Mouse (Mus musculus) myocyte (in vitro differentiated cells): Measurements from ENCODE around the gene Rps6ka2. TPM values are rescaled to one million over a fixed set of nuclear protein-coding genes. Genes with fewer than 3 reads are reported as not detected.

Experiments
- H3K27me3 ChIP-seq: one replicate; pipeline ENCODE4 v1.6.1; 2011; ENCODE audit not compliant: control insufficient read depth, insufficient read depth, insufficient read length
- H3K36me3 ChIP-seq: one replicate; pipeline ENCODE4 v1.6.1; 2011; ENCODE audit not compliant: control insufficient read depth, insufficient read depth
- H3K4me2 ChIP-seq: one replicate; pipeline ENCODE4 v1.6.1; 2011; ENCODE audit warnings: low read depth, control low read depth
- H3K4me3 ChIP-seq: one replicate; pipeline ENCODE4 v1.5.1; 2011; ENCODE audit warnings: mild to moderate bottlenecking, control low read depth, moderate library complexity
- H3K79me2 ChIP-seq: one replicate; pipeline ENCODE4 v1.6.1; 2011; ENCODE audit not compliant: control insufficient read depth, insufficient read depth
- H3ac ChIP-seq: one replicate; pipeline ENCODE4 v1.6.1; 2011; ENCODE audit not compliant: control insufficient read depth, insufficient read length
- CEBPB ChIP-seq: IDR thresholded peaks from 2 replicates; pipeline ENCODE4 v1.6.1; 2011; ENCODE audit warnings: mild to moderate bottlenecking, moderate library complexity; ENCODE audit not compliant: poor library complexity, insufficient read depth, severe bottlenecking
- E2F4 ChIP-seq: IDR thresholded peaks from one replicate; pipeline ENCODE4 v1.6.1; 2011; ENCODE audit warnings: mild to moderate bottlenecking, control low read depth, moderate library complexity; ENCODE audit not compliant: insufficient read depth
- MAX ChIP-seq: IDR thresholded peaks from one replicate; pipeline ENCODE4 v1.6.1; 2011; ENCODE audit warnings: low read depth, mild to moderate bottlenecking, control low read depth
- MYOD1 ChIP-seq, 3 experiments: IDR thresholded peaks; one replicate each; pipeline ENCODE4 v1.6.1; 2011; ENCODE audit warnings: control low read depth in 2 of 3, low read depth in 2 of 3, mild to moderate bottlenecking in 2 of 3, moderate library complexity in 1 of 3; ENCODE audit not compliant: insufficient read length in 2 of 3, control insufficient read depth in 1 of 3
- MYOG ChIP-seq, 3 experiments: IDR thresholded peaks; one replicate each; pipeline ENCODE4 v1.6.1; 2011; ENCODE audit warnings: control low read depth in 2 of 3, low read depth in 2 of 3, mild to moderate bottlenecking in 2 of 3; ENCODE audit not compliant: insufficient read length in 2 of 3, control insufficient read depth in 1 of 3, insufficient read depth in 1 of 3
- POLR2A ChIP-seq: IDR thresholded peaks from one replicate; pipeline ENCODE4 v1.6.1; 2011; ENCODE audit warnings: low read depth, mild to moderate bottlenecking, control low read depth, moderate library complexity; ENCODE audit not compliant: insufficient read length
- POLR2AphosphoS2 ChIP-seq: IDR thresholded peaks from one replicate; pipeline ENCODE4 v1.6.1; 2011; ENCODE audit warnings: low read depth, control low read depth; ENCODE audit not compliant: insufficient read length
- REST ChIP-seq: IDR thresholded peaks from one replicate; pipeline ENCODE4 v1.6.1; 2011; ENCODE audit warnings: mild to moderate bottlenecking, control low read depth, moderate library complexity; ENCODE audit not compliant: insufficient read depth, insufficient read length
- SRF ChIP-seq: IDR thresholded peaks from one replicate; pipeline ENCODE4 v1.6.1; 2011; ENCODE audit warnings: low read depth; ENCODE audit not compliant: control insufficient read depth, insufficient read length
- TCF12 ChIP-seq: IDR thresholded peaks from one replicate; pipeline ENCODE4 v1.6.1; 2011; ENCODE audit warnings: mild to moderate bottlenecking, control low read depth; ENCODE audit not compliant: poor library complexity, insufficient read depth, severe bottlenecking
- TCF3 ChIP-seq: IDR thresholded peaks from one replicate; pipeline ENCODE4 v1.6.1; 2011; ENCODE audit warnings: low read depth, control low read depth; ENCODE audit not compliant: insufficient read length
- USF1 ChIP-seq: IDR thresholded peaks from one replicate; pipeline ENCODE4 v1.6.1; 2011; ENCODE audit warnings: low read depth, mild to moderate bottlenecking, control low read depth, moderate library complexity
- polyA plus RNA-seq: library from polyadenylated mRNA; unstranded; fragments of >200 nt; fragmentation: generic; extraction: Trizol; gene quantifications from one replicate; pipeline ENCODE4 v1.2.1, GENCODE M21; 2012; ENCODE audit warnings: missing spikeins

The Rps6ka2 gene
- polyA plus RNA-seq, 1 experiment: 56.9 TPM

- no peaks in the 10 kb centered on the region for H3K79me2 ChIP-seq
These were observed 80.5 kb downstream of the Rps6ka2 start for GRCm38 (mm10) chr17:7250373-7250772.

GRCm38 (mm10) chr17:7257208-7257607, 87.3 kb downstream of the Rps6ka2 start:
- Histone ChIP-seq H3K4me3 (no peak overlapping the region), H3K79me2 (no peaks in the 10 kb centered on the region), H3ac (no peak overlapping the region), H3K4me2 (no peak overlapping the region), H3K27me3 (no peaks in the 10 kb centered on the region), H3K36me3 (peaks cover 19% of the 10 kb centered on the region)
- TF ChIP-seq SRF: no peak
- no peak for TF ChIP-seq USF1
- TF ChIP-seq CEBPB: no peak
- TF ChIP-seq REST: no peak
- TF ChIP-seq TCF3: no peak
- TF ChIP-seq MYOG (IDR thresholded peaks at IDR 0.05; ENCODE audit: control insufficient read depth in 1 of 3, insufficient read depth in 1 of 3, insufficient read length in 2 of 3, low read depth in 2 of 3): no peak
- no peak for TF ChIP-seq E2F4
- no peak for TF ChIP-seq MYOD1 (IDR thresholded peaks at IDR 0.05; ENCODE audit: control insufficient read depth in 1 of 3, insufficient read length in 2 of 3, low read depth in 2 of 3)
- no peak for TF ChIP-seq POLR2AphosphoS2
- no peak for TF ChIP-seq POLR2A
- TF ChIP-seq MAX: no peak
- TF ChIP-seq TCF12: no peak

More at GRCm38 (mm10) chr17:7250373-7250772, 80.5 kb downstream of the Rps6ka2 start:
- TF ChIP-seq MYOD1 (IDR thresholded peaks at IDR 0.05; ENCODE audit: control insufficient read depth in 1 of 3, insufficient read length in 2 of 3, low read depth in 2 of 3) (no peak), USF1 (no peak), E2F4 (no peak), REST (no peak), MAX (no peak), MYOG (IDR thresholded peaks at IDR 0.05; ENCODE audit: control insufficient read depth in 1 of 3, insufficient read depth in 1 of 3, insufficient read length in 2 of 3, low read depth in 2 of 3) (no peak), POLR2AphosphoS2 (no peak), CEBPB (no peak), POLR2A (no peak), TCF3 (no peak), TCF12 (no peak), SRF (no peak)
- Histone ChIP-seq H3ac (no peak overlapping the region), H3K27me3 (no peaks in the 10 kb centered on the region), H3K36me3 (peaks cover 14% of the 10 kb centered on the region), H3K4me2 (no peak overlapping the region), H3K4me3 (no peak overlapping the region)

DNA sequence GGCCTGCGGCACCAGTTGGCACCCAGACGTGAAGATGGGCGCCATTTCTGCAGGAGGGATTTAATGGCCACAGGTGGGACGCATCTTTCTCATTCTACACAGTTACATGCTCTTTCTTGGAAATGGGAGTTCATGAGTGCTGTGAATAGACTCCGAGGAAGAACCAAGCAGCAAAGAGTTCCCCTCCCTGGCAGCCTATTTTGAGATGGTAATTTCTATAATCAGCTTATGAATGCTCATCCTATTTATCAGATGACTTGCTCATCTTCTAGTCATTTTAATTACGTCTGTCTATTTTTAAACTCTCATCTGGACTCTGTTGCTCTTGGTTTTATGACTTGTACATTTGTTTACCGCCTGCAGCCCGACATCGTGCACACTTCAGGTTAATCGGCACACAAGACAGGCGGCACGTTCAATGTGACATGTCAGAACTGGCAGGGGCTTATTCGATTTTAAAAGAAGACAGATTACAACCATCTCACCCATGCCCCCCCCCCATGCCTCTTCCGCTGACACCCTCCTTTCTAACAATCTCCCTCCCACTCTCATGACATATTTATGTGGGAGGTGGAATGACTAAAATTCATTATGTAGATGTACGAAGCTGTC, 88.9 kb downstream of the Rps6ka2 start:
- Histone ChIP-seq H3K4me2 (no peak overlapping the region), H3K36me3 (peaks cover 20% of the 10 kb centered on the region), H3K4me3 (no peak overlapping the region), H3K79me2 (no peaks in the 10 kb centered on the region), H3ac (no peak overlapping the region), H3K27me3 (no peaks in the 10 kb centered on the region)
- TF ChIP-seq MAX (no peak), POLR2AphosphoS2 (no peak), POLR2A (no peak), MYOG (IDR thresholded peaks at IDR 0.05; ENCODE audit: control insufficient read depth in 1 of 3, insufficient read depth in 1 of 3, insufficient read length in 2 of 3, low read depth in 2 of 3) (no peak), TCF12 (no peak), E2F4 (no peak), MYOD1 (IDR thresholded peaks at IDR 0.05; ENCODE audit: control insufficient read depth in 1 of 3, insufficient read length in 2 of 3, low read depth in 2 of 3) (no peak), SRF (no peak), CEBPB (no peak), REST (no peak), TCF3 (no peak), USF1 (no peak)

- Histone ChIP-seq H3K4me3 (no peak overlapping the region), H3ac (no peak overlapping the region), H3K79me2 (no peaks in the 10 kb centered on the region), H3K27me3 (no peaks in the 10 kb centered on the region), H3K4me2 (no peak overlapping the region), H3K36me3 (peaks cover 16% of the 10 kb centered on the region)
- TF ChIP-seq MAX: no peak
- no peak for TF ChIP-seq MYOD1 (IDR thresholded peaks at IDR 0.05; ENCODE audit: control insufficient read depth in 1 of 3, insufficient read length in 2 of 3, low read depth in 2 of 3)
- no peak for TF ChIP-seq CEBPB
These were observed 90.4 kb downstream of the Rps6ka2 start for GRCm38 (mm10) chr17:7260360-7260759.

GRCm38 (mm10) chr17:7262056-7262455, 92.1 kb downstream of the Rps6ka2 start:
- no peak overlapping the region for H3ac ChIP-seq
- no peaks in the 10 kb centered on the region for H3K27me3 ChIP-seq
- TF ChIP-seq SRF: no peak
- no peak for TF ChIP-seq CEBPB
- no peak for TF ChIP-seq USF1
- TF ChIP-seq MAX: no peak
- no peak for TF ChIP-seq REST
- no peak for TF ChIP-seq MYOD1 (IDR thresholded peaks at IDR 0.05; ENCODE audit: control insufficient read depth in 1 of 3, insufficient read length in 2 of 3, low read depth in 2 of 3)
- no peak for TF ChIP-seq POLR2A
- TF ChIP-seq POLR2AphosphoS2: no peak
- TF ChIP-seq TCF3: no peak
- TF ChIP-seq MYOG (IDR thresholded peaks at IDR 0.05; ENCODE audit: control insufficient read depth in 1 of 3, insufficient read depth in 1 of 3, insufficient read length in 2 of 3, low read depth in 2 of 3): no peak
- no peak for TF ChIP-seq E2F4
- TF ChIP-seq TCF12: no peak
- H3K36me3 ChIP-seq: peaks cover 18% of the 10 kb centered on the region
- no peak overlapping the region for H3K4me2 ChIP-seq
- H3K4me3 ChIP-seq: no peak overlapping the region
- no peaks in the 10 kb centered on the region for H3K79me2 ChIP-seq
